ENCODE assay signal across 10 mouse cellular contexts in the genomic region with DNA sequence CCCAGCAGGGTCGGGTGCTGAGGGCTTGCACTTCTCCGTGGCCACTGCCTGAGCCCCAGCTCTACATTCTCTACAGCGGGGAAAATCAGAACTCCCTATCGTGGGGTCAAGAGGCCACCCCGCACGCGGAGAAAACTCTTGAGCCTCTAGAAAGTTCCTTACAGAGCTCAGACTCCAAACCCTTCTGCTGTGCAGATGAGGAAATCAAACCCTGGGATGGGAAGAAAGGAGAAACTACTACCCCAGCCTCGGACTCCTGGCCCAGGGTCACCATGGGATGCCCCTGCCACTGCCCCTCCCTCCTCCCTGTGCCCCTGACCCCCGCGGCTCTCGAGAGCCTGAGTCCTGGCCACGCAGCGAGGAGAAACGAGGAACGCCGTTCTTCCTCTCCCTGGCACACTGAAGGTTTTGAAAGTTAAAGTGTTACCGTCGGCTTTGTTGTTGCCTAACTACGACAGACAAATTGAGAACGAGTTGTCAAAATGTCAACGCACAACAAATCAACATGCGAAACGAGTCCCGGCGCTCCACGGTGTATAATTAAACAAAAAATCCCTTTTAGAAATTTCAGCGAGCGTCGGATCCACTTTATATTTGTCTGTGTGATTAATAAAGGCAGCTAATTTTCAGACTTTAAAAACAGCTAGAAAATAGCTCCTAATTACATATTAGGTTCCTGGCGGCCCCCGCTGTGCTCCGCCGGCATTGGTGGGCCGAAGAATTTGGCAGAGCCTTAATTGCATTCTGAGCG. TPM values are rescaled to one million over a fixed set of nuclear protein-coding genes. Genes with fewer than 3 reads are reported as not detected.
A peak's percentile ranks its signal among the peaks of the same experiment; 100 is the strongest.
DNase-seq lines count a peak whose midpoint lies in the region; ATAC-seq and TF ChIP-seq lines count a peak whose summit lies in the region.
"Had no signal": no experiment of that assay in that cellular context is flagged by ENCODE, and none has a peak within 500 bp of the region (broad histone marks: within the 10 kb centered on the region; RNA-seq: fewer than 3 reads in every experiment).

No protein-coding gene starts in this region.

- H3K9me3 ChIP-seq in lung, postnatal 0 days (ENCODE audit: low read length), result no peaks in the 10 kb centered on the region
- H3K9me3 ChIP-seq in forebrain, embryonic 13.5 days (replicated peaks), result peaks cover 6% of the 10 kb centered on the region; the same call in 1 of the 2 replicates

- H3K9ac ChIP-seq in lung, postnatal 0 days (replicated peaks; ENCODE audit: low read depth), result no peak overlapping the region
- H3K9ac ChIP-seq in forebrain, embryonic 13.5 days, result no peak overlapping the region

- WGBS in lung, postnatal 0 days, result 38% methylated on average over 35 of the region's 35 CpGs
- 20% methylated on average over 35 of the region's 35 CpGs for WGBS in forebrain, embryonic 13.5 days
- WGBS in olfactory bulb, adult 2 months, result 15% methylated on average over 35 of the region's 35 CpGs

- TF ChIP-seq EP300 in lung, postnatal 0 days (IDR thresholded peaks at IDR 0.05), result no peak

- H3K4me2 ChIP-seq in lung, postnatal 0 days (replicated peaks; ENCODE audit: low read depth, low read length), result peak overlapping the region; percentile 27
- peak overlapping the region; percentile 45 for H3K4me2 ChIP-seq in forebrain, embryonic 13.5 days

- TF ChIP-seq CTCF in lung, postnatal 0 days (IDR thresholded peaks at IDR 0.05), result no peak
- TF ChIP-seq CTCF in olfactory bulb, adult 2 months (IDR thresholded peaks at IDR 0.05; ENCODE audit: insufficient read depth, low read depth, low read length), result no peak

- H3K4me3 ChIP-seq in lung, postnatal 0 days (ENCODE audit: low read depth, low read length), result no peak overlapping the region
- H3K4me3 ChIP-seq in forebrain, embryonic 13.5 days, result no peak overlapping the region
- no peak overlapping the region for H3K4me3 ChIP-seq in olfactory bulb, adult 2 months (ENCODE audit: insufficient read depth, low read depth, low read length)

- no peaks in the 10 kb centered on the region for H3K36me3 ChIP-seq in lung, postnatal 0 days (ENCODE audit: insufficient read depth, low read length)
- no peaks in the 10 kb centered on the region for H3K36me3 ChIP-seq in forebrain, embryonic 13.5 days (ENCODE audit: poor library complexity, severe bottlenecking)

- no peaks in the 10 kb centered on the region for H3K27me3 ChIP-seq in lung, postnatal 0 days (replicated peaks; ENCODE audit: insufficient read depth, low read length)
- peaks cover 40% of the 10 kb centered on the region for H3K27me3 ChIP-seq in forebrain, embryonic 13.5 days

- no peaks in the 10 kb centered on the region for H3K4me1 ChIP-seq in lung, postnatal 0 days (ENCODE audit: insufficient read depth, low read depth, low read length)
- peaks cover 36% of the 10 kb centered on the region for H3K4me1 ChIP-seq in forebrain, embryonic 13.5 days
- peaks cover 36% of the 10 kb centered on the region for H3K4me1 ChIP-seq in olfactory bulb, adult 2 months (ENCODE audit: control insufficient read depth, insufficient read depth, low read length)

- no peak for ATAC-seq in lung, postnatal 0 days
- peak; percentile 60 for ATAC-seq in forebrain, embryonic 13.5 days
- ATAC-seq: intestine, postnatal 0 days; Patski had no signal

- no peak for TF ChIP-seq POLR2A in olfactory bulb, adult 2 months (IDR thresholded peaks at IDR 0.05; ENCODE audit: insufficient read depth, low read depth, low read length)

- DNase-seq in lung, postnatal 0 days (ENCODE audit: low spot score), result no peak
- no peak for DNase-seq in lung, postnatal 36 days
- DNase-seq in kidney, postnatal 36 days, result peak; percentile 27 to 50
- DNase-seq in urinary bladder, postnatal 36 days (ENCODE audit: low spot score in 2 of 2), result no peak
- no peak for DNase-seq in gastrocnemius, postnatal 4 days (ENCODE audit: low spot score in 2 of 2)
- DNase-seq: cerebellum, adult 11 months had no signal

- no peak overlapping the region for H3K27ac ChIP-seq in lung, postnatal 0 days (ENCODE audit: low read length)
- peak overlapping the region; percentile 85 for H3K27ac ChIP-seq in forebrain, embryonic 13.5 days
- peak overlapping the region; percentile 46; the same call in 1 of the 2 replicates for H3K27ac ChIP-seq in olfactory bulb, adult 2 months (ENCODE audit: insufficient read depth, low read depth, low read length)

RNA-seq across cellular contexts. Expression of gene Mvk, which starts 30.8 kb away (rescaled TPM):
- polyA plus RNA-seq in lung, postnatal 0 days (2015; fragmentation: Nextera tagmentation; extraction: Ambion mirVana), result 28.9 and 30.1 TPM in 2 replicates
- 44.4 and 50.7 TPM in 2 replicates for polyA plus RNA-seq in forebrain, embryonic 13.5 days (2015; fragmentation: Nextera tagmentation; extraction: Ambion mirVana)
- not detected in 2 replicates for polyA plus RNA-seq in olfactory bulb, adult 2 months (2012; ENCODE audit: insufficient read depth, insufficient read length, low replicate concordance, missing spikeins)
- 10 to 100 TPM; 20.8 to 24.2 TPM for total RNA-seq in gastrocnemius, postnatal 4 days (2021)

RNA-seq across cellular contexts. Expression of gene Mmab, which starts 31.1 kb away (rescaled TPM):
- 11.1 and 12.8 TPM in 2 replicates for polyA plus RNA-seq in lung, postnatal 0 days (2015; fragmentation: Nextera tagmentation; extraction: Ambion mirVana)
- polyA plus RNA-seq in forebrain, embryonic 13.5 days (2015; fragmentation: Nextera tagmentation; extraction: Ambion mirVana), result 18.9 and 20.8 TPM in 2 replicates
- polyA plus RNA-seq in olfactory bulb, adult 2 months (2012; ENCODE audit: insufficient read depth, insufficient read length, low replicate concordance, missing spikeins), result not detected in 2 replicates
- 10 to 100 TPM; 13.6 to 16.0 TPM for total RNA-seq in gastrocnemius, postnatal 4 days (2021)

Comparison
In these comparisons a context has a peak if more than half of its experiments do, and no peak if none do; other contexts are left out.
1. DNase-seq: peak in kidney, postnatal 36 days (2 of 2); none in lung, postnatal 0 days (single experiment), lung, postnatal 36 days (single experiment), urinary bladder, postnatal 36 days (0 of 2) and gastrocnemius, postnatal 4 days (0 of 2).
2. RNA of gene Mvk, which starts 30.8 kb away (polyA plus RNA-seq): 44.4 to 50.7 TPM in forebrain, embryonic 13.5 days and 28.9 to 30.1 TPM in lung, postnatal 0 days; not detected in olfactory bulb, adult 2 months; every median in the first group is over 10 times any median in the second.
3. RNA of gene Mmab, which starts 31.1 kb away (polyA plus RNA-seq): 18.9 to 20.8 TPM in forebrain, embryonic 13.5 days and 11.1 to 12.8 TPM in lung, postnatal 0 days; not detected in olfactory bulb, adult 2 months; every median in the first group is over 10 times any median in the second.